Mouse (Mus musculus) heart, adult 18-20 months (tissue): ENCODE results near the gene Gstp2. TPM values are rescaled to one million over a fixed set of nuclear protein-coding genes. Genes with fewer than 3 reads are reported as not detected.
A peak's percentile ranks its signal among the peaks of the same experiment; 100 is the strongest.

Experiments
- DNase-seq, 2 experiments: peaks; one replicate each; pipeline ENCODE4 v3.0.0; 2021 to 2022; ENCODE audit warnings: mixed read lengths in 1 of 2
- long read RNA-seq, 2 experiments: library from polyadenylated mRNA; stranded (forward); transcript quantifications; one replicate each; pipeline ENCODE4 v2.0.0; 2021
- total RNA-seq, 2 experiments: library from RNA; stranded (reverse); gene quantifications; 2 replicates each; pipeline ENCODE4 v1.2.3; 2021

The Gstp2 gene
- 100 to 1,000 TPM; 123 to 134 TPM for total RNA-seq
- long read RNA-seq, experiment 1, transcript Gstp2-201 (7 exons, 797 nt): major isoform, 52 of 60 reads
- long read RNA-seq, experiment 1, partial matches to known transcripts: 1 of 60 reads
- long read RNA-seq, experiment 1, other reads (novel, unspliced or antisense): 7 of 60 reads
- long read RNA-seq, experiment 2, transcript Gstp2-201 (7 exons, 797 nt): major isoform, 33 of 45 reads
- long read RNA-seq, experiment 2, partial matches to known transcripts: 2 of 45 reads
- long read RNA-seq, experiment 2, other reads (novel, unspliced or antisense): 8 of 45 reads

DNA sequence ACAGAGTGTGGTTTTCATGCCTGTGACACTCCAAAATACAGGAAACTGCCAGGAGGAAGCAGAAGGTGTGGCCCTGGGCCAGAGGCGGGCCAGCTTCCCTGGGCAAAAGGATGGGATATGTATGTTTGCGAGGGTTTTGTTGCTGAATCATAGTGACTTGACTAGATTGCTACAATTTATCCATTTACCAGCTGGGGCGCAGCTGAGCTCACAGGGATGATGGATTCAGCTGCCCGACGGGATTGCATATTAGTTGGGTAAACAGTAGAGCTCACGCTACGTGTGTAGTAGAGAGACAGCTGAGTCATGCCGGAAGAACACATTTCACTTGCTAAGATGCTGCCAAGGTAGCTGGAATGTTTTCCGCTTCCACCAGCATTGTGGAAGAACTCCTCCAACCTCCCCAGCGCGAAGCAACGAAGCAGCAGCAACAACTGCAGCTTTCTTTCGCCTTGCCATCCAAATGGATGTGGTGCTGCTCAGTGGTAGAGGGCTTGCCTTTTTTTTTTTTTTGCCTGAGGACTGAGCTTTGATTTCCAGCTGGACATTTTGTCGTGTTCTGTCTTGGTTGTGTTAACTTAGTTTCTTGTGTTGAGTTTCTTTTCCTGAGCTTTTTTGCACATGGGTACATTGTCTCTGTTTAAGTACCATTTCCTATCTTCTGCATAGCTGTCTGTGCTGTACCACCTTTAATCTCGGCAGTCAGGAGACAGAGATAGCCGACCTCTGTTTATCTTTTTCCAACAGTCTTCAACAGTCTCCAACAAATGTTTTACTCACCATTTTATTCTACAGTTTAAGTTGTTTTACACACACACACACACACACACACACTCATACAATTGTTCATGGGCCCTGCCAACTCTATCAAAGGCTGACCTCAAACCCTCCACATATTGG, at the start of gene Gstp2:
Gene Gstp2, minus strand, starts transcription at position 58 of the 900 bp plus-strand sequence.
- peak; percentile 90 to 92 for DNase-seq

DNA sequence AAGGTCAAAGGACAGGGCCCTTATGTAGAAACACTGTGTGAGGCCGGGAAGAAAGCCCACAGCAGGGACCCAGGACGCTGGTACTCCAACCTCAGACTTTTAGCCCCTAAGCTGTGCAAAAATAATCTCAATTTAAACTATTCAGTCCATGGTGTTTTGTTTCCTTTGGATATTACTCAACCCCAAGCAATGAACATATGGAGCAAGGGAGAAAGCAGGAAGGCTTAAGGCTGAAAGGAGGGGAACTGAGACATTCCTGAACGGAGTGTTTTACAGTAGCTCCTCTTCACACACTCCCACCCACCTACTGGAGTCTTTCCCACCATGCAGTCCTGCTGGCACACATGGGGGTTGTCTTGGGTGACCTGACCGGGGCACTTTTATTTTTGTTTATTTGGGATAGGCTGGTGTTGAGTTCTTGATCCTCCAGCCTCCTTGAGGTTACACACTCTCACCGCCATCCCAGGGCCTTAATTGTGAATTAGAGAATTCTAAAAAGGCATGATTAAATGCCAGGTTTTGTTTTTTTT, 49.0 kb upstream of the Gstp2 start:
- no peak for DNase-seq

DNA sequence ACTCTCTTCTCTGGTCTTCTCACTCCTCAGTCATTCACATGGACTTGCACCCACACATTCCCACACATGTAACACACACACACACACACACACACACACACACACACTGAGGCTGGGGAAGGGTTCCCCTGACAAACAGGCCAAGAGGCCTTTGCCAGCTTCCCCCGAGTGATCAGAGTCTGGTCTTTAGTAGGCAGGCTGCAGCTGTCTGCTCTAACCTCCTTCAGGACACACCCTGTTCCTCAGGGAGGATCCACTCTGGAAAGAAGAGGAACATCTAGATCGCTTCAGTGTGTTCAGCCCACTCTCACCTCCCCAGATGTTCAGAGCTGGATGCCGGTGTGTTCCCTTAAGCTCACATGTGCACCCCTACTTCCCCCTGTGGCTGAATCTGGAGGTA, 48.5 kb upstream of the Gstp2 start:
- no peak for DNase-seq

DNA sequence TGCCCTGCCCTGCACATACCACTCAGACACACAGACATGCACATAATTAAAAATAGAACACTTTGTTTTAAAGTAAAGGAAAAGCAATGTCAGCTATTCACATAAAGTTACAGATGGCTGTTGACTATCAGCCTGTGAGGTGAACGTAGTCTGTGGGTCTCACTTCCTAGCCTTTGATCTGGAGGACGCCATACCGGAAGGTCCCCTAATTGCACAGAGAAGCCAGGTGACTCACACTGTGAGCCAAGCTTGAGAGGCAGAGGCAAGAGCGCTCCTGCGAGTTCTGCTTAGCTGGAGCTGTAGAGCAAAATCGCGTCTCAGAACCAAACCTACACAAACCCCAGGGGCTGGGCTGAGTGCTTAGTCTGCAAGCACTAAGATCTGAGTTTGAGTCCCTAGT, 47.9 kb upstream of the Gstp2 start:
- no peak for DNase-seq

DNA sequence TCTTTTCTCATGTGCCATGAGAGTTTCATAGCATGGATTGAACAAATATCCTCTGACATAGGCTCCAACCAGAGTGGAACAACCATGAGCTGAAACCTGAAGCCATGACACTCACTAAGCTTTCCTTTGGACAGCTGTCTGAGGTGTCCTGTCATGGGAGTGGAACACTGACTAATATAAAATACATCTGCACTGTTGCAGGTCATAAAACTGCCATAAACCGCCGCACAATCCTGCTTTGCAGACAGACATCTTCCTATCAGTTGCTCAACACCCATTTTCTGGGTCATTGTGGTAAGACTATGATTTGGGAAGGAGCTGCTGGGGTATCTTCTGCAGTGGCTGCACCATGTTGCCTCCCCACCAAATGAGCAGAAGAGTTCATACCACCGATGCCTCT, 46.9 kb upstream of the Gstp2 start:
- DNase-seq: no peak

DNA sequence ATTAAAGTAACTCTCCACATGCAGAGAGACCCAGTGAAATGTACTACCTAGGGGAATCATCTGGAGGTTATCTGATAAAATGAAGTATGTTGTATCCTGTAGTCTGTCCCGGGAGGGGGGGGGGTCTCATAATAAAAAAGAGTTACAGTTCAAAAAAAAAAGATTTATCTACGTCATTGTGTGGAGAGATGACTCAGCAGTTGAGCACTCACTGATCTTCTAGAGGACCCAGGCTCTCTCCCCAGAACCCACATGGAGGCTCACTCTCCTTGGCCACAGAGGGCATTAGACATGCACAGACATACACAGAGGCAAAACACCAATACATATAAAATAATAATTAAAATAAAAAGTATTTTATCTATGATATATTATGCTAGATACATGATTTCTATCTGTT, 45.6 kb upstream of the Gstp2 start:
- DNase-seq: no peak

DNA sequence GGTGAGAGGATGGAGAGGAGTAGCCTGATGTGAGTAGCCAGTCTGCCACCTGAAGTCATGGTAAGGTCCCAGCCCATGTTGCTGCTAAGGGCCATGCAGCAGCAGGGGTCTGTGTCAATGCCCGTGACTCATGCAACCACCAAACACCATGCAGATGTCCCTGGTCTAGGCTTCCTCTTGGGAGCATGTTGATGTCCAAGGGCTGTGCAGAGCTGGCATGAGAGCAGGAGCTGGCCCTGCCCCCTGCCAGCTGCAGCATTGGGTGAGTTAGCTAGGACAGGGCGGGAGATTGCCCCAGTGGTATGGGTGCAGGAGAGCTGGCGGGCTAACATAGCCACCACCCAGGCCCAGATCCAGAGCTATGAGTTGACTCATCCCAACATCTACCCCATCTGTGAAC, 44.6 kb upstream of the Gstp2 start:
- no peak for DNase-seq

DNA sequence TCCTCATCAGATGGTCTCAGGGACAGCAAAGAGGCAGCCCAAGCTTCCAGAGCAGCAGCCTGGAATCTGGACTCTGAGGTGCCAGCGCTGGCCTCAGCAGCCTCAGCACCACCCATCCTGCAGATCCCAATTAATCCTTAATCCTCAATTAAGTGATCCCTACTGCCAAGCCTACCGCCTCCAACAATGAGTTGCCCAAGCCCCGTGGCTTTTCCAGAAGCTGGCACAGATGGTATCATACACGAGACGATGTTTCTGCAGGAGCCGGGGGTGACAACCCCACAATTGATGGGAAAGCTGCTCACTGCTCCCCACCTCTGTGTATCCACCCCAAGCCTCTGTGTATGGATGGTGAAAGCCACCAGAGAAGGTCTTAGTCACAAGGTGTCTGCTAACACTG, 43.3 kb upstream of the Gstp2 start:
- no peak for DNase-seq

DNA sequence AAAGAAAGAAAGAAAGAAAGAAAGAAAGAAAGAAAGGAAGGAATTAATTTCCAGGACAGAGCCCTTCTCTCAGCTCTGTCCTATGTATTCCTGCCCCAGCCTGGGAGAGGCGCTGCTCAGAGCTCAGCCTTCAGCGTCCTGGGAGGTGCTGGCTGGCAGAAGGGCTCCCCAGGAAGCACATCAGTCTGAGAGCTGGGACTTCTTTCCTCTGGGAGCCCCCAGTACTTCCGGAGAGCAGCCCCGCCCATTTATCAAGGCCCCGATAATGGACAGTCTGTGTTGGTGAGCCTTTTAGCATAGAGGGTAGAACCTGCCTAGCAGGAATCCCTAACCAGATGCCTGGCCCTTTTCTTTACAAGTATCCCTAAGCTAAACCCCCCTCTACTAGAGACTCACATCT, 42.3 kb upstream of the Gstp2 start:
- DNase-seq: no peak

DNA sequence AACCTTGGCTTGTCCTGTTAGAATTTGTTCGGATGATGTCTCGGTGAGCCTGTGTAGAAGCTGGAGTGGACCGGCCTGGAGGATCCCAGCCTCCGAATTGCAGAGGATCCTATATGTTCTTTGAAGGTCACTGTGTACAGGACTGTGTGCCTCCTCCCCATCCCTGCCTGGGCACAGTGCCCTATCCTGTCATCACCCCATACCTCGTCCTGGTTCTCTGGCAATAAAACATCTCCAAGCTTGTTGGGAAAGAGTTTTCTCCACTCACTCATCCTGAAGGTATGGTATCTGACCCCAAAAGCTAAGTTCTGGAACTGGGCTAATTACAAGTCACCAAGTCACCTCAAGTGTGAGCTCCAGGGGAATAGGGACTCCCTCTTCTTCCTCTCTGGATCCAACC, 41.3 kb upstream of the Gstp2 start:
- DNase-seq: peak in 1 of 2 experiments; percentile 28

DNA sequence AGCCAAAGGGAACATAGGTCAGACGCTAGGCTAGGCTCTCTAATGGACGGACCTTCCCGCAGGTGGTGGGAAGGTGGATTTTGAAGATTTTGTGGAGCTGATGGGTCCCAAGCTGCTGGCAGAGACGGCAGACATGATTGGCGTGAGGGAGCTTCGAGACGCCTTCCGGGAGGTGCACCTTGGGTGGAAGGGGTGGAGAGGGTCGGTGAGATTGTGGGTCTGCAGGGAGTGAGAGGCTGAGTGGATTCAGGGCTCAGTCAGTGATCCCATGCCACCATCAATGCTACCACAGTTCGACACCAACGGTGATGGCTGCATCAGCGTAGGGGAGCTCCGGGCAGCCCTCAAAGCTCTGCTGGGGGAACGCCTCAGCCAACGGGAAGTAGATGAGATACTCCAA, 40.3 kb upstream of the Gstp2 start:
- no peak for DNase-seq

DNA sequence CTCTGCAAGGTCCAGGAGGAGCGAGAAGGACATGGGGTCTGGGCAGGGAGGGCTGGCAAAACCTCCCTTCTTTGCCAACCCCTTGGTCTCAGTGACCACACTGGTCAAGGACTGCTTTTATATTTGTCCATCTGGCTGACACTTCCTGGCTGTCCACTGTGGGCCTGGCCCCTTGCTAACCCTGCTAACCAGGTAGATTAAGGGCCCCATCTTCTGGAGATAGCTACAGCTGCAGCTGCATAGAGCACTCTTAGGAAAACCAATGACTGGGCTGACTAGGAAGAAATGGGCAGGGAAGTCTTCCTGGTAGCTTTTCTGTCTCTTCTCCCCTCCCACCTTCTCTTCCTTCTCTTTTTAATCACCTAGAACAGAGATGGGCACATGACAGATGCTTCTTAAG, 39.2 kb upstream of the Gstp2 start:
- no peak for DNase-seq

DNA sequence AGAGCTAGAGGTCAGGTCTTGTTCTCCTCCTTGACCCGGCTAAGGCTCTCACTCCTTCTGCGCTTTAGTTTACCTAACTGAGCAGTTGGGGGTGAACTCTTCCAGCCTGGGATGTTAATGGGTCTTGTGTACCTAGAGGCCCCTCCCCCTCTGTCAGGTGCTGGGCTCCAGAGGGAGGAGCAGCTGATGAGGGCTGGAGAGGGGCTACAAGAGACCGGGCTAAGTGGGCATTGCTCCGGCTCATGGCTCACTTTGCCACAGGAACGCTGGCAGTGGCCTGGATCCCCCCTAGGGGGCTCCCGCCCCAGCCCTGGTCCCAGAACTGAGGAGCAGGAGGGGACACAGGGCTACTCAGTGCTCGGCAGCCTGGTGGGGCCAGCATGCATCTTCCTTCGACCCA, 38.0 kb upstream of the Gstp2 start:
- DNase-seq: no peak

DNA sequence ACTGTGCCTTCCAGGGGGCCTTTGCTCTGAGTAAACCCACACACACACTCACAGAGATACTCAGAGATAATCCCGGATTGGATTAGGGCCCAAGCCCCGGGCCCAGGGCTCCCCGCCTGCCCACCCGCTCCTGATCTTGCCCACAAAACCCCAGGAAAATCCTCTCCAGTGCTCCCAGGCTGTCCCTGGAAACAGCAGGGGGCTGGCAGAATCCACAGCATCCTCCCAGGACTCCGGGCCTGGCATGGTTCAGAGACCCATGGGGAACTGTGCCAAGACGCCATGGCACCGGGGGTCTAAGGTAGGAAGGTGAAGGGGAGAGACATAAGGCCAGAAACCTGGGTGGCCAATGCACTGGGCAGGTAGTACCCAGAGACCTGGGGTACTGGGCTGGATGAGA, 37.5 kb upstream of the Gstp2 start:
- DNase-seq: no peak

DNA sequence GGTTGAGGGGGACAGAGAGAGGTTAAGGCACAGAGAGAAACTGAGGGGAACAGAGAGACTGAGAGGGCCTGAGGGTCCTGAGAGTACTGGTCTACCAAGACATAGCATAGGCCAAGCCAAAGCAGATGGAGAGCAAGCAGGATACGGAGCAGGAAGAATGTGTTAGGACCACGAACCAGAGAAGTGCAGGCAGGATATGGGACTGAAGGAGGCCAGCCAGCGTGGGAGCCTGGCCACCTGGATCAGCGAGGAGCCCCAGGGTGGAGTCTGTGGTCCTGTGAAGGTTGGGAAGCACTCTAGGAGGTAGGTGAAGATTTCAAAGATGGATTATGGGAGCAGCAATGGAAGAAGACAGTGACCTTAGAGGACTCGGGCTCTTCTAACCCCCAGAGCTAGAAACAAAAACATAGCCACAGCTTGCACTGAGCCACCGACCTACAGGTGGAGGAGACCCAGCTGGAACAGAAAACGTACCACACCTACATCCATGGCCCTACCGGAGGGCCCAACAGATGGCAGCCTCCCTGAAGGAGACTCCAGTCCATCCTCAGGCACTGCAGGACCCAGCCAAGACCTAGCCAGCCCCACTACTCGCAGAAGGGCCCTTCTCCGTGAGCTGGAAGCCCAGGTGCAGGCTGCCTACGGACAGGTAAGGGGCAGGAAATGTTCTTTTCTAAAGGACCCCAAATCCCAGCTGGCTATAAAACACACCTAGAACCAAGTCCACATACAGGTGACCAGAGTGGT, 36.6 kb upstream of the Gstp2 start:
- DNase-seq: no peak

DNA sequence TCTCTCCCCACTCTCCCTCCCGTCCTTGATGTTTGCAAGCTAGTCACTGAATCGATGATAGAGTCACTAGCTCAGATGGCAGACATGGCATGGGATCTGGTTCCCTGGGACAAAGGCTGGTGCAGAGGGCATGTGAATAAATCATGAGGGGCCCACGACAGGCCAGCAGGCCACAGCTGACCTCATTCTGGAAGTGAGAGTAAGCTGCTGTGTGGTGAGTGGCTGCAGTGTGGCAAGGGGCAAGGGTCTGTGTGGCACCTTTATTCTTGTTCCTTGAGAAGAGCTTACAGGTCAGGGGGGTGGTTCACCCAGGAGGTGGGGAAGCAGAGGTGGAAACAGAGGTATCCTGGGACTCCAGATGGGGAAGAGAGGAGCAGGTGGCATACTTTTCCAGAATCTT, 35.6 kb upstream of the Gstp2 start, which contains the start of gene Cabp2:
Gene Cabp2, plus strand, starts transcription at position 185 of the 400 bp plus-strand sequence.
- DNase-seq: no peak

DNA sequence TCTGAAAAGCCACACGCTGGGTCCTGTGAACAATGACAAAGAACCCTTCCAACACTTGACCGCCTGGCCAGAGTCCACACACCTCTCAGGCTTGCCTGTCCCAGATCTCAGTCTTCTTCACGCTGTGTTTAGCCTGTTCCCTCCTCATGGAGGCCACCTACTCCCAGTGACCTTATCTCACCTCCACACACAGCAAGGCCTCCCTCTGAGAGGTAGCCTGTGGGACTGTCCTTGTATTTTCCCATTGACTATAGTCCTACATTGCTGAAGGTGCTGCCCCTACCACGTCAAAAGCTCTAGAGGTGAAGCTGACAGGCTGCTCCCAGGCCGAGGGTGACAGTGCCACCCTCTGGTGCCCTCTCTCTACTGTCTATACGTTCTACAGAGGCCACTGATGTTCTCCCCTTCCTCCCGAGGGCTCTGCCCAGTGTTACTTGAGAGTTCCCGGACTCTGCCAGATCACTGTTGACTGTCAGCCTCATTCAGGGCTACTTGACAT, 34.7 kb upstream of the Gstp2 start:
- DNase-seq: no peak

DNA sequence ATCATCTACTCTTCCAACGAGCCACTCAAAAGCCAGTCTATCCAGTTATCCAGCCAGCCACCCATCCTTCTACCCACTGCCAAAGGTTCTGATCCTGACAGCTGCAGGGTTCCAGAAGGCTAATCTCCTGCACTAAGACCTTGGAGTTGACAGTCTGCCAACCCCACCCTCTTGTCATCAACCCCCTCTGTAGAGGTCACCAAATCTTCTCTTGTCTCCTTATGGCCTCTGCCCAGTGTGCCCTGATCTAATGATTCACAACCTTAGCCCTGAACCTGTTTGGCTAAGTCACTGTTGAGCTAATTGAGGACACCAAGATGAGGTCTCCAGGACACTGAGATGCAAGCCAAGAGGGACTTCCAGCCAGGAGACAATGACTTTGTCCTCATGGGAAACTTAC, 33.8 kb upstream of the Gstp2 start:
- no peak for DNase-seq

DNA sequence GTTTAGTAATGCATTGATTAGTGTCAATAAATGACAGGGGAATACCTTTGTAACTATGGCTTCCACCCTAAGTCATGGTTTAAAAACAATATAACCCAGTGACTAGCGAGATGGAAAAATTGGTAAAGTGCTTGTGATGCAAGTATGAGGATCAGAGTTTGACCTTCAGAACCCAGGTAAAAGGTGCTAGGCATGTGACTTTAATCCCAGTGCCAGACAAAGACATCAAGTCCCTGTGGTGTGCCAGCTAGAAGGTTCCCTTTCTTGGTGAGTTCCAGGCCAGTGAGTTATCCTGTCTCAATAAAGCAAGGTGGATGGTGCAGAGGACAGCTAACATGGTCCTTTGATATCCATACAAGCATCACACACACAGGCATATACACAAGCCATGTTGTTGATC, 29.7 kb upstream of the Gstp2 start:
- DNase-seq: no peak

DNA sequence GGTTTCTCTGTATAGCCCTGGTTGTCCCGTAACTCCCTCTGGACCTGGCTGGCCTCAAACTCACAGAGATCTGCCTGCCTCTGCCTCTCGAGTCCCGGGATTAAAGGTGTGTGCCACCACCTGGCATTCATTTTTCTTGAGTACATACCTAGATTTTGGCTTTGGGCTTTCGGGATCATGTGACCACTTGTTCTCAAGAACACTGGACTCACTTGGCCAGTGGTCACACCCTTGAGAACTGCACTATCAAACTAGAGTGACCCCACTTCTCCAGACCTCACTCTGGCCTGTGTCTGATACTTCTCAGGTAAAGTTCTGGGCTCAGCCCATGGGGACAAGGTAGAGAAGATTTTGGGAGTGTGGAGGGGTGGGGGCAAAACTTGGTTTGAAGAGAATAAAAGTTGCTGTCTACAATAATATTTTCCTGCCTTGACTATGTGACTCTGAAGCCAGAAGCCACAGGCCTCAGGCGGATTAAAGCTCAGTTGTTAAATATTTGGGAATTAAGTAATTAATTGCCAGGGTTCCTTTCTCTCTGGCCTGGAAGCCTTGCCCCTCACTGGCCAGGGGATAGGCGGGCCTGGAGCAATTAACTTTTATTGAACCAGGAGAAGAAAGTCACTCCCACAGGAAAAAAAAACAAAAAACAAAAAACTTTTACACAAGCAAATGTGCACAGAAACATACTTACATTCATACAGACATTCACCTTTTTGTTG, 27.0 kb upstream of the Gstp2 start:
- no peak for DNase-seq

DNA sequence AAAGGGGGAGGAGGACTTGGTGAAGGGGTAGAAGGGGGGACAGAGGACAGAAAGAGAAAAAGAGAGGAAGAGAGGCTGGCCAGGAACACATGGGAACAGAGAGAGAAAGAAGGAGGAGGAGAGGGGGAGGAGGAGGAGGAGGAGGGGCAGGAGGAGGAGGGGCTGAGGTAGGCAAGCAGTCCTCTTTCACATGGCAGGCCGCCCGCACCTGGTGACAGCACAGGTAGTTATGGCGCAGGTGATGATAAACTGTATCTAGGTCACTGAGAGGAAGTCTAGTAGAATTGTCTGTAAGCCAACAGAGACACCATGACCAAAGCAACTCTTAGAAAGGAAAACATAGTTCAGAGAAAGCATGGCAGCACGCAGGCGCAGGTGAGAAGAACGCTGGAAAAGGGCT, 25.6 kb upstream of the Gstp2 start:
- DNase-seq: no peak

DNA sequence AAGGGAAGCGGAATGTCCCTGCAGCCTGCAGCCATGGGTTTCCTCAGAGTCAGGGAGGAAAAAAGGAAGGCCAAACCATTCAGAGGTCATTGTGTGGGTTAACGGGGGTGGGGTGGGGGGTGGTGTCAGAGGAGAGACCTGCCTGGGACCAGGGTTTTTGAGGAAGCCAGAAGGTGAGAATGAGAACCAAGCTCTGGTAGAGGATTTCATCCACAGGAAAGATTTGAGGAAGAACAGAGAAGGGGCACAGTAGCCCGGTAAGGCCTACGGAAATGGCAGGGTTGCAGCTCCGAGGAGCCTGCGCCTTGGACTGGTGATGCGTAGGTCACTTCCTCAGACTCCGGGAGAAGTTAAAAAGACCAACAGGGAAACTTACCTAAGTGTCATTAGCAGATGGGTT, 24.9 kb upstream of the Gstp2 start:
- DNase-seq: no peak
